Mouse (Mus musculus): Measurements from ENCODE around the gene Col23a1.
"Not testable (repeated sequence)": the region's sequence is repeated elsewhere in the genome, so short reads cannot be mapped to it uniquely, and the experiment has no call there.

Col23a1 gene

GRCm38 (mm10) chr11:51621776-51622175 is 332.1 kb downstream of the Col23a1 start:
- DNase-seq (ENCODE audit: low read depth), result no peak

GRCm38 (mm10) chr11:51622971-51623491 is 333.3 kb downstream of the Col23a1 start:
- DNase-seq (ENCODE audit: low read depth), result no peak

- no peak for DNase-seq (ENCODE audit: low read depth)
Measured at GRCm38 (mm10) chr11:51625187-51625820, 335.6 kb downstream of the Col23a1 start.

- no peak for DNase-seq (ENCODE audit: low read depth)
Measured at GRCm38 (mm10) chr11:51627425-51627824, 337.7 kb downstream of the Col23a1 start.

- DNase-seq (ENCODE audit: low read depth), result no peak
Measured at GRCm38 (mm10) chr11:51627907-51628306, 338.2 kb downstream of the Col23a1 start.

GRCm38 (mm10) chr11:51629651-51630314 is 340.1 kb downstream of the Col23a1 start:
- DNase-seq (ENCODE audit: low read depth), result no peak

- no peak for DNase-seq (ENCODE audit: low read depth)
Measured at GRCm38 (mm10) chr11:51632130-51632753, 342.5 kb downstream of the Col23a1 start.

- not testable (repeated sequence) for DNase-seq (ENCODE audit: low read depth)
Measured at GRCm38 (mm10) chr11:51633200-51633599, 343.5 kb downstream of the Col23a1 start.
